Mouse (Mus musculus): ENCODE measurements around the gene Zfp385c. TPM values are rescaled to one million over a fixed set of nuclear protein-coding genes. Genes with fewer than 3 reads are reported as not detected.

Gene Zfp385c
- polyA plus RNA-seq (2017; shearing (Covaris generic)): under 1 TPM in 1 of 2 experiments, not detected in 1; 0.23 TPM

DNA sequence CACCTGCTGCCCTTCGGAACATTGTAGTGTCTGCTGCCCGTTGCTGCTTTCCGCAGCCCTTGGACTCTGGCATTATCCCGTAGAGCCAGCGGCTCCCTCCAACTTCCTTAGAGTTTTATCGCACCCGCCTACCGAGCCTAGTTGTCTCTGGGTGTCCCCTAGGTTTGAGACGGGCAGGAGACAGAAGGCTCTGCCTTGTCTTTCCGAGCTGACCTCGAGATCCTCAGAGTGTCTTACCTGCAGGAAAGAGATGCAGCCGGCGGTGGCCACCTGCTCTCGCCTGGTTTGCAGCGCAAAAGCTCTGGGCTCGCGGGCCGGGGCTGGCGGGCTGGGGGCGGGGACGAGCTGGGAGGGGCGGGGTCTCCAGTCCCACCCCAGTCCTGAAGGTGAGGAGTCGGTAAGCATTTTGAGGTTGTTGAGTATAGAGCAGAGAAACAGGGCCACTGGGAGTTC is at the start of gene Zfp385c:
TSS of gene Zfp385c (minus strand) at position 292 of the 453 bp plus-strand sequence.
- peak; percentile 39 for ATAC-seq

DNA sequence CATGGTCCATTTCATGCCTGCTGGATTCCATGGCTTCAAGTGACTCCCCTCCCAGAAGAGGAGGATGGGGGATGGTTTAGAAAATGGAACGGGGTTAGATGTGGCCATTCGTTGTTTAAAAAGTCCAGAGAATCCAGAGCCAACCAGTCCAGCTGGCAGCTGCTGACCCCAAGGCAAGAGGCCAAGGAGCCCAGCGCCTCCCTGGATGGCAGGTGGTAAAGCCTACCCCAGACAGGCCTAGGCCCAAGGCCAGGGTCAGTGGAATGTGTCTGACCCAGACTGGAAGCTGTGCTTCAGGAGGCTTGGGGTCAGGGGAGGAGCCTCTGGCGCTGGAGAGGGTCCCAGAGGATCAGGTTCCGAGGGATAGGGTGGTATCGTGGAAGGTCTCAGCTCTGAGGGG is 49.1 kb upstream of the Zfp385c start:
- no peak for ATAC-seq

DNA sequence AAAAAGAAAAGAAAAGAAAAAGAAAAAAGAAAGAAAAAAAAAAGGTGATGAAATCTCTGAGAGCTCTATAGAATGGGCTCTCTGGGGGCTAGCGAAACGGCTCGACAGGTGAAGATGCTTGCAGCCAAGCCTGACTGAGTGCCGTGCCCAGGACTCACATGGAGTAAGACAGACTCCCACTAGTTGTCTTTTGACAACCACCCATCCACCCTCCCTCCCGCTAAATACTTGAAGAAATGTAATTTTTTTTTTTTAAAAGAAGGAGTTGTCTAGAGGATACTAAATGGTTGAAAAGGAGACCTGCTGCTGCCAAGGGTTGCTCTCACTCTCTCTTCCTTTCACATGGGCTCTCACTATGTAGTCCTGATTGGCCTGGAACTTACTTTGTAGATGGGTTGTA is 46.5 kb upstream of the Zfp385c start:
- ATAC-seq: no peak

DNA sequence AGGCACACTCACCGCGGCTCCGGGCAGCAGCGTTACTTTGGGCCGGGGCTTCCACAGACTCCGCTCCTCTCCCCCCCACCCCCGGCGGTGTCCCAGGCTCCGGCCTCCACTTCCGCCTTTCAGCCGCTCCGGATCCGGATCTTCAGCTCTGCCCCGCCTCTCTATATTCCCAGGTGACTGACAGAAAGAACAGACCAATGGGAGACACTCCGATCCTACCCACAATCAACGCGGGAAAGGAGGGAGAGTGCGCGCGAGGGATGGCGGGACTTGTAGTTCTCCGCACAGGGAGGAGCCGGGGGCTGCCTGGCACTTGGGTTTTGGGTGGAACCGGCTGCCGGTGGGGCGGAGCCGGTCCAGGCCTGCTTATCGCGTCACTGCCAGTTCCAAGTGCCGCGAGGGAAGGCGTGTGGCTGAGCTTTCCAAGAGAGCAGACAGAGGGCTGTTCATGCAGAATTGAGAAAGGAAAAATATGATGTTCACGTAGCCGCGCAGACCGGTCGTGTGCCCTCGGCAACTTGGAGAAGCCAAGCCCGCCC is 45.9 kb upstream of the Zfp385c start, which contains the start of gene Rab5c:
TSS of gene Rab5c (minus strand) at position 150 of the 539 bp plus-strand sequence.
- ATAC-seq: peak; percentile 97

DNA sequence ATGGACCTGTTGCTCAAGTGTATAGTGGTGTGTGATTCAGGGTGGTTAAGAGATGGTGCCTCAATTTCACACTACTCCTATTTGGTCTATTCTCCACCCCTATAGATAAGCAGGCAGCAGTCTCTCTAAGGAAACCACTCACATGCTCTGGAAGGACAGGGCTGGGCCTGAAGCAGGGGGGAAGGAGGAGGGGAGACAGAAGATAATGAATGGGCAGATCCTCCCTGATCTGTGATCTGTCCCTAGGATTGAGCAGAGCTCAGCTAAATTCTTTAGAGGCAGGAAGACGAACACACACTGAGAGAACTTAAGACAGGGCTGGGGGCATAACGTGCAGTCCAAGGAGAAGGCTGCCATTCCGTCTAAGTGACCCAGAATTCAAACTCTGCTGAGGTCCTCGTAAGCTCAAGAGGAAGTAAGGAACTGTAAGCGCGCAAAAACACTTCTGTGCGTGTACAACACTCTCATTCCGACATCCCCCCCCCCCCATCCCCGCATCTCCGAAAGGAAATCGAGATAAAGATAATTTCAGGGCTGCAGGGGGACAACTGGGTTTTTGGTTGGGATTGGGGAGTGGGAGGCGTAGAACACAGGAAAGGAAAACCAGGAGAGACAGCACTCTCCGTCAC is 45.0 kb upstream of the Zfp385c start:
- ATAC-seq: no peak

DNA sequence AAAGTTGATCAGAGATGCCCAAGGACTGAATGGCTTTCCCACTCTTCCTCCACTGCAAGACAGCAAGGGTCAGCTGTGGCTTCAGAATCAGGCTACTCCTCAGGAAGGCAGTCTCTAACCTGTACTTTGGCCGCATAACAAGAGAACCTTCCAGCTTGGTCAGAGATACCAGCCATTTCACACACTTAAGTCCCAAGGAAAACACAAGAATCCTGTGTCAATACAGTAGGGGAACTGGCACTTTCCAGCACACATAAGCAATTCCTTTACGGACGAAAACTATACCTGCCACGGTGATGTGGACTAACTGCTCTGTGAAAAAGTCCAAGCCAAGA is 44.5 kb upstream of the Zfp385c start:
- no peak for ATAC-seq

DNA sequence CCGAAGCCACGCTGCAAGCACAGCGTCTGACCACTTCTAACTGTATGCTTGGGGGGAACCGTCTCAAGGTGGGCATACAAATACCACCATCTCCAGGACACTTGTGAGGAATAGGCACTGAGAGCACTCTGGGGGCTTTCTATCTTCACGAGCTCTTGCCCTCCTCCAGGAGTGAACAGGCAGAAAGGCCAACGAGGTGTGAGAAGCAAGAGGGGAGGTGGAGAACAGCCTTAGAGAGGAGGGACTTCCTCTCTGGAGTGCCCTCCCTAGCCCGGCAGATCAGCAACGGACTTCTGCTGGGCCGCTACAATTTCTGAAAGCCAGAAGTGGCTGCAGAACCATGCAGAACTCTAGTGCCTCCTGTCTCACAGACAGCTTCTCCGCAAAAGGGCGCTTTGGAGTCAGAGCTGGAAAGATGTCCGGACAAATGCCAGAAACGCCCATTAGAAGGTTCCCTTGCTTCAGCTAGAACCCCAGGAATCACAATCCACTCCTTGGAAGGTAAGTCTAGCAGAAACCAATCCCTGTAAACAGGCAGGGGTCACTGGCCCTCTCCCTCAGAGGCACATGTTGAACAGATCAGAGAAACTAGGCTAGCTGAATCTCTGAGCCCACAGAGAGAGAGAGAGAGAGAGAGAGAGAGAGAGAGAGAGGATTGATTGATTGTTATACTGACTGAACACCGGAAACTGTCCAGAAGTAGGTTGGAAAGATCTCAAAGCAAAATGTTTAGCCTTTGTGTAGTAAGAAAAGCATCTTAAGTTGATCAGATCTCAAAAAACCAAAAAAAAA is 43.9 kb upstream of the Zfp385c start:
- no peak for ATAC-seq

DNA sequence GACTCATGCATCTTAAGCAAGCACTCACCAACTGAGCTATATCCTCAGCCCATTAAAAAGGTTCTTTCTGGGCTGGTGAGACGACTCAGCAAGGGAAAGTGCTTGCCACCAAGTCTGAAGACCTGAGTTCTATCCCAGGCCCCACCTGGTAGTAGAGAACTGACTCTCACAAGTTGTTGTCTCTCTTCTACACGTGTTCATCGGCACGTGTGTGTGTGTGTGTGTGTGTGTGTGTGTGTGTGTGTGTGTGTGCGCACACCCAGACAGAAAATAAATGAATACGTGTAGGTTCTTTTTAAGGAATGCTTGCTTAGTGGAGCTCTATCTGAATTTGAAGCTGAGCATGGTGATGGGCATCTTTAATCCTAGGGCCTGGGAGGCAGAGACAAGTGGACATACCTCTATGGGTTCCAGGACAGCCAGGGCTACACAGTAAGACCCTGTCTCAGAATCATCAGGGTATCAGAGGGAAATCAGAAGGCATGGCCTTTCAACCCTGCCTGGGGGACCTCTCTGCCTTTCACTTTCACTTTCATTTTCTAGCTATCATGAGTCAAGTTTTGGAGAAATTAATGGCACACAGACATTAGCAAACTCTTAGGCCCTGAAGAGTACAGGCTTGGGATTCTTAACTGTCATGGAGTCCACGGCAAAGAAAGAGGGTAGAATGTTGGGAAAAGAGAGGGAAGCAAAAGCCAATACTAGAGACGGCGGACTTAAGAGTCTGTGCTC is 43.0 kb upstream of the Zfp385c start:
- ATAC-seq: peak; percentile 21

DNA sequence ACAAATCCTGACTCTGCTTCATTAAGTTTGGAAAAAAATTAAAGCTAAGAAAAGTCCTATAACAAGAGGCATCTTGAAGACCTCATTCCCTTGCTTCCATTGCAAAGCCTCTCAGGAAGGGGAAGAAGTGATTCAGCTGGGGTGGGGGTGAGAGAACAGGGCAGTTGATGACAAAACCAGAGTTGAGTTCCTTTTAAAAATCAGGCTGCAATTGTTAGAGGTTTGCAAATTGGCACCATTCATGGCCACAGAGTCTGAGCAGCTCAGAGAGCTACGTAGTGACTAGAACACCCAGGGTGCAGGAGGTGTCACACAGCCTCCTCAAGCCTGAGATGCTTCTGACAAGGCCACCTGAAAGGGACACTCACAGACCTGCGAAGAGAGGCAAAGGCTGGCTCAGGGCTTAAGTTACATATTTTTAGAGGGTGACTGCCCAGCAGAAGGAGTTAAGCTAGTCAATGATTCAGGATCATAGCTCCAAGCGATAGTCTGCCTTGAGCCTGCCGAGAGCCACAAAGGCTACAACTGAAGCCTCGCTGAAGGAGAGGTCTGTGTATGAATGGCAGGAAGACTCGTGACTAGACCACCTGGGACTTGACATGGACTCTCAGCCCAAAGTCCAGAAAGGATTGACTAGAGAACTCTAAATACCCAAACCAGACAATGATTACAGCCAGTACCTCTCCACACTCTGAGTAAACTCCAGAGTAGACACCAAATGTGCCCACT is 38.4 kb upstream of the Zfp385c start:
- ATAC-seq: no peak

DNA sequence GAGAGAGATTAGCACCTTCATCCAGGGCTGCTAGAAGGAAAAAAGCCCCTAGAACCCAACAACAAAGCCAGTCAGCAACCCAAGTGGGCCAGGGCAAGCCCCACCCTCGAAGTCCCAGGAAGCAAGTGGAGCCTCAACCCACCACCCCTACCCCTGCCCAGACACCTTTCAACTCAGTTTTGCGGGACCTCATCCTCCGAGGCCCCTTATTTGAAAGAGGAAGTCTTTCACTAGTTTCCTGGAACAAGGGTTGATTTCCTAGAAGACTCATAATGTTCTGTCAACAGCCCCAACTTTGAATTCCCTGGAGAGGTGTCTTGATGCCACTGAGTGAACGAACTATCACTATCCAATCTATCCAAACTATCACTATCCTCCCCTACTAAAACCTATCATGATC is 37.7 kb upstream of the Zfp385c start:
- ATAC-seq: peak; percentile 39

DNA sequence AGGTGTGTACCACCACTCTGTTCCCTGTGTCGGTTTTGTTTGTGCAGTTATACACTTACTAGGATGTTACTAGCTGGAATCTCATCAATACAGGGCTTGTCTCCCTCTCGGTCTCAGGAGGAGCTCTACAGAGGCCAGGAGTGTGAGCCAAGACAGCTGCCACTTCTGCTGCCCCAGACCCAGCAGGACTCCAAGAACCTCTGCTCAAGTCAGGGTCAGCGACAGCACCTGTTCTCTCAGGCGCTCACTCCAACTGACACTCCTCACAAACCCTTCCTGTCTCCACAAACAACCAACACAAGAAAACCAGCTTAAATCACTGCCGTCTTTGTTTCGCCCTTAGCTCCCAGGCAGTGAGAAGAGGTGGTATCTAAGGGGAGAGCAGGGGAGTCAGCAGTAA is 36.3 kb upstream of the Zfp385c start:
- no peak for ATAC-seq

DNA sequence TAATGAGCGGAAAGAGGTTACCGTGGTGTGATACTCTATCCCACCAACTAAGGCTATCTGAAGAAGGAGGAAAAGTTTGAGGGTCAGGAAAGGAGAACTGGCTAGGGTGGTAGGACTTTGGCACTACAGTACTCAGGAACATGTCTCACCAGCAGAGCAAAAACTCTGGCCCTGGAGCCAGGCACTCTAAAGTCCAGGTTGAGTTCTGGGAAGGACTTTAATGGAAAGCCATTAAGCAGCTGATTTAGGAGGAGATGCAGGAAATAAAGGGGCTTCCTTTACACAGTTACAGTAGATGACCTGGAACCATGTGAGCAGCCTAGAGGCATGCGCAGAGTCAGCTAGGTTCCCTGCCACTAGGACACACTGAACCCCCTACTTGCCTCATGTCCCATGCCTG is 34.9 kb upstream of the Zfp385c start:
- no peak for ATAC-seq

DNA sequence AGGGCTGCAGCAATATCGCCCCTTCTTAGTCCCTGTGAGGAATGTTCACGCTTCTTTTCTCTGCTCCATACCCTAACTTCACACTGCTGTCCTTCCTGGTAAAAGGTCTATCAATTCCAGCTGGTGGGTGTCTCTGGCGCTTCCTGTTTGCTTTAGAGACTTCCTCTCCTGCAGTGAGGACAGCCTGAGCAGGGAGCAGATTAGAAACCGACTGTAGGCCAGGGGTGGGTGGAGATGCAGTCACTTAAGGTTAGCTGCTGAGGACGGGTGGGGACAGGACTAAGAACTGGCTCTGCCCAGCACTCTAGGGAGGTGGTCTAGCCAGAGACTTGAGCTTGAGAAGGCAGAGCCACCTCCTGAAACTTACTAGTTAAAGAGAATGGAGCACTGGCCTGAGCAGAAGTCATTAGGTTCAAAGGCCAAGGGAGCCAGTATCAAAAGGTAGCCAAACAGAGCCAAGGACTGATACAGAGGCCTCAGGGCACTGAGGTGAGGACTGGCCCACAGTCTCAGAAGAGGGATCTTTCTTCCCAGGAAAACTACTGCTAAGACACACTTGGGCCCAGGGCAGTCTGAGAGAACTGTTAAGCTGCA is 32.8 kb upstream of the Zfp385c start:
- no peak for ATAC-seq

DNA sequence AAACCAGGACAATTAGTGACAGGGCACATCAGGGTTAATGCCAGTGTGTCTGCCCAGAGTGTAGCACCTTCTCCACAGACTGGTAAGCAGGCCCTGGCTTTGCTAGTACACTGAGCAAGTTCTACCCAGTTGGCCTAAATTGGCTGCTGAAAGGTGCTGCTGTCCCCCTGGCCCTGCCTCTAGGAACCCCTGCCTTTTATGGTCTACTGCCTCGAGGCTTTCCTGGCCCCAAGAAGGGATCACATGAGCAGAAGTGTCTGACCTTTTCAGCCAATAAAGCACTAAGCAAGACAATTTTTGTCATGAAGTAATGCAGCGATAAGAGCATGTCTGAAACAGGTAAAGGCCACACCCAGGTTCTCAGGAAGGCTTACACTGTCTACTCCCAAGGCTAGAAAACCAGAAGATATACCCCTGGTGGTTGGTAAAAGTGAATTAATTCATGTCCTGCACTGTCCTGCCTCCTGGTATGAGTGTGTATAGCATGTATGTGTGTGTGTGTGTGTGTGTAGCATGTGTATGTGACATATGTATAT is 30.3 kb upstream of the Zfp385c start:
- ATAC-seq: no peak

DNA sequence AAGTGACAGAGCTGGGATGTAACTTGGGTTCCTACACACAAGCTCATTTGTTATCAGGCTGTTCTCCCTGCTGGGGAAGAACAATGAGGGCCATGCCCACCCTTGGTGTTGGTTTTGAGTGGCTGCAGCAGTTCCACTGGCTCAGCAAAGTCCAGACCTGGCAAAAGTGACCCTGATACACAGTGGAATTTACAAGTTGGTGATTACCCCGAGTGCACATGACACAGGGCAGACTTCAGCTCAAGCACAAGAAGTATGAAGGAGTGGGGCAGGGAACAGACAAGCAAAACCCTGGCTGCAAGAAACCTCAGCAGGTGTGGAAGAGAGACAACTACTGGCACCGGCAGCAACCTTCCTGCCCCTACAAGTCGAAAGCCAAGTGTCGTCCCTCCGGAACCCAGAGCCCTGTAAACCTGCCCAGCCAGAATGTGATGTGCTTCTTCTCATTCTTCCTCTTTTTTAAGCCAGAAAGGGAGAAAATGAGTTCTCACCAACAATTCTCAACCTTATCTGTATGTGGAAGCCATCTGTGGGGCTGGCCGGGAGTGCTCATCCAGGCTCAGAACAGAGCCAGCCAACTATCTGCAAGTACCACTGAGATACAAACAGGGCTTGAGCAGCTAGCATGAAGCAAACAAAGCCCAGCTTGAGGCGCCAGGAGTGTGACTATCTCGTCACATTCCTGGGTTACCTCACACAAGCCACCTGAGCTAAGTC is 29.7 kb upstream of the Zfp385c start:
- no peak for ATAC-seq

DNA sequence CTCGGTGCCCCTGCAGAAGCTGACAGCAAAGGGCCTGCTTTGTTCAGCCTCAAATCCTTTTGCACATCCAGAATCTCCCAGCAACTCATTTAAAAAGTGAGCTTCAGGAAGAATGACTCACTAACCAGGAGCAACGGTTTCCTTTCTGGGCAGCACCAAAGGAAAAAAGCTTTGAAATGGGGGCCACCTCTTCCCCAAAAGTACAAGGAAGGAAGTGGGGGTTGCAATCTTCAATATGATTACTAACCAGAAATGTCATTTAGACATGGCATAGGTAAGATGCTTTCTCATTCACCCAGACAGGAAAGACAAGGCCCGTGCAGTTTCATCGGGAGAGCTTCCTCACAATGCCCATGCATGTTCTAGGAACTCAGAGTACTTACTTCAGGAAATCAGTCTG is 29.0 kb upstream of the Zfp385c start:
- ATAC-seq: no peak

DNA sequence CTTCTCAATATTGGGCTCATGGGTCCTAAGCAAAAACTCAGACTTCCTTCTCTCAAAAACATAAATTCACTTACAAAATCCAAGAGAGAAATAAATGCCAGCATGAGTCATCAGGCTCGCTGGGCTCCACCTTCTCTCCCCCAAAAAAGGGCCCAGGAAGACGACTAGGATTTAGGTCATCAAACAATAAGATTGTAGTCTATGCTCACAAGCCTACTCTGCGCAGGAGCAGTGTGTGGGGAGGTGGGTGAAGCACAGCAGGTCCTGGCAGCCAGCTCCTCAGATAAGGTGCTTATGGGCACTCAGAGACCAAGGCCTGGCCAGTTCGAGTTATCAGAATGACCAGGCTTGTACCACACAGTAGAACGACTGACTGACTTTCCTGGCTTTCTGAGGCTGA is 28.1 kb upstream of the Zfp385c start:
- no peak for ATAC-seq

DNA sequence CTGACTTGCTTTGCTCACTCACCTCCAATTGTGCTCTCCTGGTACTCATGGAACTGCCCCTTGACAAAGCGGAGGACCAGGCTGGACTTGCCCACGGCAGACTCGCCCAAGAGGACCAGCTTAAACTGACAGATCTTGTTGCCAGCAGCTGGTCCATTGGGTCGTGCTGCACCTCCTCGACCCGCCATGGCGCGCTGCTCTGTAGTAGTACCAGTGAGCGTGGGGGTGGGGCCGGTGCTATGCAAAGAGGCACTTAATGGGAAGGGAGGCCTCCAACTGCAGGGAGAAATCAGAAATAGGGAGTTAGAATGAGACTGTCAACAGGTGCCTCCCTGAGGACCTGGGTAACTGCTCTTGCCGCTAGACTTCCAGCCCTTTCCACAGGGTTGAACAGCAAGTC is 27.6 kb upstream of the Zfp385c start:
- no peak for ATAC-seq

DNA sequence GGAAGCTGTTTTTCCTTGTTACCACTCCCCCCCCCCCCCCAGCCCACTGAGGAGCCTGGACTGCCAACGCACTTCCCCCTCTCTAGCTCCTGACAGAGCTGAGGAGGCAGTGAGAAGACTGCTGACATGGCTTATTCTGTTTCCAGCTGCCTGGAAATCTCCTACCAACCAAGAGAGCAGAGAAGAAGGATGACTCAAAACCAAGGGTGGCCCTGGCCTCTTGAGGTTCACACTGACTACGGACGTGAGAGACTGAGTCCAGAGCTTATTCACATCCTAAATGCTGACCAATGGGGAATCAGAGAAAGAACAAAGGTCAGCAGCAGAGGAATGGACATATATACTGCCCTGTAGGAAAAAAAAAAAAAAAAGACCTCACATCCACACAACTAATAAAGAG is 27.1 kb upstream of the Zfp385c start:
- ATAC-seq: no peak

DNA sequence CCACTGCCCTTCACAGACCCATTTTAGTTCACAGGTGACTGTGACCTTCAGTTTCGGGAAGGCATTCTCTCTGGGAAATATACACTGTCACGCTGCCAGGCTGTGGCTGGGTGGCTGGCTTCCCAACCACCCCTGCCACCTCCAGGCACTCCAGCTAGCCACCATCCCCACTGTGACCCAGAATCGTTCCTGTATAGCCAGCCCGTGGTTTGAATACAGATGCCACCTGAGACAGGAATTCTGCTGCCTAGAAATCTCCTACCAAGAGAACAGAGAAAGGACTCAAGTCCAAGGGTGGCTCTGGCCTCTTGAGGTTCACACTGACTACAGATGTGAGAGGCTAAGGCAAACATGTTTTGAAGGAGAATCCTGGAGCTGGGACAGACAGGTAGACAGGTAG is 26.6 kb upstream of the Zfp385c start:
- ATAC-seq: no peak

DNA sequence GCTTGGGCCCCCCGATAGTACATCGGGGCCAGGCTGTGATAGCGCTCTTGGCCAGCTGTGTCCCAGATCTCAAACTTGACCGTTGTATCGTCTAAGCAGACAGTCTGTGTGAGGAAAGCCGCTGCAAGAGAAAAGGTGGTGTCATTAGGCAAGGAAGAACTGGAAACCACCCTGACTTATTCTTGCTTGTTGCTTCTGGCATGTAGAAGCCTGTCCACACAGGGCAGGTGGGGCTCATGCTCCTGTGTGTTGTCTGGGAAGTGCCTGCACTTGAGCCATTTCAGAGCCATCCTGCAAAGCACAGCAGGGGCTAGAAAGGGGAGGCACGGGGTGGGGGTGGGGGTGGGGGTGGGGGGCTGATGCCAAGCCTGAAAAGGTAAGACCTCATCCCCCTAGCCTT is 26.2 kb upstream of the Zfp385c start:
- no peak for ATAC-seq

Measured in CD4-positive, CD25-positive, alpha-beta regulatory T cell, adult 4 months (primary cell).